Mouse (Mus musculus) lung, postnatal 4 days (tissue): ENCODE results near the gene Btbd2.

Experiments
- DNase-seq, 2 experiments: peaks; one replicate each; pipeline ENCODE4 v3.0.0; 2021

The Btbd2 gene

DNA sequence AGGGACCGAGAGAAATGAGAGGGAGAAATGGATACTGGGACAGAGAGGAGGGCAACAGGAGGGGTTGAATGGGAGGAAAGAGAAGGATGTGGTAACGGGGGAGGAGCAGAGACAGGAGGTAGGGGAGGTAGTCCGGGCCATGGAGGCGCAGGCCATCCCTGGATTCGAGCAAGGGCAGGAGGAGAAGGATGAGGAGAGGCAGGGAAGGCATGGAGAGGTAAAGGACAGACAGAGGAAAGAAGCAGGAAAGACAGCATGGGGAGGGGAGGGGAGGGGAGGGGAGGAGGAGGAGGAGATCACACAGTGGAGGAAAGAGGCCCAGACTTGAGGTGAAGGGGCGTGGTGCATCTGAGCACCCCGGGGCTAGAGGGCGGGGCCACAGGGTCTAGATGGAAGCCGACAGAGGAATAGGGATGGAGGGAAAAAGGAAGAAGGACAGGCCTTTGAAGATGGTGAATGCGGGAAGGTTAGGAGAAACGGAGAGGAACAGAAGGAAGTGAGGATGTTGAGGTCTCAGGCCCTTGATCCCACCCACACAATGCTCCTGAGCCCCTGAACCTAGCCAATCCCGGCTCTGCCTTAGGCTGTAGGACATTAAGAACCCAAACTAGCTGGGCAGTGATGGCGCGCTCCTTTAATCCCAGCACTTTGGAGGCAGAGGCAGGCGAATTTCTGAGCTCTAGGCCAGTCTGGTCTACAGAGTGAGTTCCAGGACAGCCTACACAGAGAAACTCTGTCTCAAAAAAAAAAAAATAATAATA is at the start of gene Btbd2:
TSS of gene Btbd2 (minus strand) at position 209 of the 761 bp plus-strand sequence.
- DNase-seq, result no peak

DNA sequence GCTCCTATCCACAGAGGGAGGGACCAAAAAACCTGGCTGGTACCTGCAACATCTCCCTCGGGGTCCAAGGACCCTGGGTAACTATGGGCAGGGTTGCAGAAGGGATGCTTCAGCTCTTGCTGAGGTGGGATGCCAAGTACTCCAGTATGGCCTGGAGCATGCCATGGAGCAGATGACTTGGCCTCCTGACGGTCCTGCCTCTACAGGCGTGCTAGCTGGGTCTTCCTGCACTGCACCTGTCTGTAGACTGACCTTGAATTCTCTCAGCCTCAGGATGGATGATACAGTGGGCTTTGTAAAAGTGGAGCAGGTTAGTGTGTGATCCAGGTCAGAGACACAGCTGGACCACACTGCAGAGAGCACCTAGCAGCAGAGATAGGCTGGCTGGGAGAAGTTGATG is 48.6 kb upstream of the Btbd2 start:
- no peak for DNase-seq

DNA sequence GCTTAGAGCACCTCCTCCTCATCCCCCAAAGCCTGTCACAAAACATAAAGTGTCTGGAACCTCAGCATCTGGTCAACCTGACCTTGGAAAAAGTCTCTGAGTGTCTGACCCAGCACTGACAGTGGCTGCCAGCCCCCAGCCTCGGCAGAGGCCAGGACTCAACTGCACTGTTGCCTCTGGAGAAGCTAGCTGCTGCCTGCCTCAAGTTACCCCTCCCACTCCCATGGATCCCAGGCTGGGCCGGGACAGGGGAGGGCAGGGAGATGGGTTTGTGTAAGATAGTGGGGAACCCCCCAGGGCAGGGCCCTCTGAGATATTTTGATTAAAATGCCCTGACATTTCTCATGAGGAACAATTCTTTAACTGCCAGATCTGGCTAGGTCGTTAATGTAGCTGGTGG is 48.2 kb upstream of the Btbd2 start:
- DNase-seq, result no peak

DNA sequence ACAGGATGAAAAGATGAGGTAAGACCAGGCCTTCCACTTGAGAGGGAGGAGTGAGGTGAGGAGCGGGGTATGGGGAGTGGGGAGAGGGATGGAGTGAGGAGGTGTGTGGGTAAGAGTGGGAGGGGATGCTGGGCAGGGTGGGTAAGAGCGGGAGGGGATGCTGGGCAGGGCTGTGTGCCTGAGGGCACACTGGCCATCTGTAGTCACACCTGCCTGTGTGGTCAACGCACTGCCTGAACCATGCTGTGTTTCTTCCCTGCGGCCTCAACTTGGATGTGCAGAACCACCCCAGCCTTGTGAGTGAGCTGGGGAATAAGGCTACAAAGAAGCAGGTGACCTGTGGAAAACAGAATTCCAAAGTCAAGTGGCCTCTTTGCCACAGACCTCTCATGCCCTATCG is 47.5 kb upstream of the Btbd2 start:
- DNase-seq, result no peak

DNA sequence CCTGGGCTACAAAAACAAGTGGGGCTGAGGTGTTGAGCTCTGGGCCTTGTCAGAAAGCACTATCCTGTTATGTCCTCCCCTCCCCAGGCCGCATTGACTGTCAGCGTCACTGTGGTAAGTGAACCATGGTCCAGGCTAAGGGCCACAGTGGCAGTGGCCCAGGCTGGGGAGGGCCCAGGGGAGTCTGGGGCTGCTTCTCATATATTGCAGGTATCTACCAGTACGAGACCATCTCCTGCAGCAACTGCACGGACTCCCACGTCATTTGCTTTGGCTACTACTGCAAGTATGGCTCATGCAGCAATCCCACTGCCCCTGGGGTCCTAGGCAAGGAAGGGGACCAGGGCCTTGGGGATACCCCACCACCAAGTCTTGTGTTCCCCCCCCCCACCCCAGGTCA is 46.8 kb upstream of the Btbd2 start:
- DNase-seq, result no peak

DNA sequence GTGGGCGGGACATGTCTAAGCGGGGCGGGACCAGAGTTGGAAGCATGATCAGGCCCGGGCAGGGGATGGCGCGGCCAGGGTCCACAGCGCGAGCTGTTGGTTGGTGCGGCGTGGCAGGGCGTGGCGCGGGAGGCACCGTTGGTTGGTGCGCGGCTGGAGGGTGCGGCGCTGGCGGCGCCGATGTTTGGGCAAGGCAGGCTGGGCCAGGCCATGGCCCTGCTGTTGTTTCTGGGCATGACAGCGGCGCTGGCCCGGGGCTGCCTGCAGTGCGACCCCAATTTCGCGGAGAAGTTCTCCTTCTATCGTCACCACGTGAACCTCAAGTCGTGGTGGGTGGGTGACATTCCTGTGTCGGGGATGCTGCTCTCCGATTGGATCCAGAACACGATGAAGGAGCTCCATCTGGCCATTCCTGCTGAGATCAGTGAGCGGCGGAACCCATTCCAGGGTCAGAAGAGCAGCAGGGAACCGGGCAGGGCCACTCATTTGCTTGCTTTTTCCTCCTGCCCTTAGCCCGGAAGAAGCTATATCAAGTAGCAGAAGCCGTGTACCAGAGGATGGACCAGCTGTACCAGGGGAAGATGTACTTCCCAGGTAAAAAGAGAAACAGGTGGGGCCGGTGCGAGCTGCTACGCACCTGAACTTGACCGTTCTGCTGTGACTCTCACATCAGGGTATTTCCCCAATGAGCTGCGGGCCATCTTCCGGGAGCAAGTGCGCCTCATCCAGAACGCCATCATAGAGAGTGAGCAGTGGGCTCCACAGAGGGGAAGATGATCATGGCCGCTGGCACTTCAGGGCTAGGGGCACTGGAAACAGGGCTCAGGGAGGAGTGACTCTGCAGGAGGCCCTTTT is 45.9 kb upstream of the Btbd2 start:
- peak; percentile 96 to 98 for DNase-seq

DNA sequence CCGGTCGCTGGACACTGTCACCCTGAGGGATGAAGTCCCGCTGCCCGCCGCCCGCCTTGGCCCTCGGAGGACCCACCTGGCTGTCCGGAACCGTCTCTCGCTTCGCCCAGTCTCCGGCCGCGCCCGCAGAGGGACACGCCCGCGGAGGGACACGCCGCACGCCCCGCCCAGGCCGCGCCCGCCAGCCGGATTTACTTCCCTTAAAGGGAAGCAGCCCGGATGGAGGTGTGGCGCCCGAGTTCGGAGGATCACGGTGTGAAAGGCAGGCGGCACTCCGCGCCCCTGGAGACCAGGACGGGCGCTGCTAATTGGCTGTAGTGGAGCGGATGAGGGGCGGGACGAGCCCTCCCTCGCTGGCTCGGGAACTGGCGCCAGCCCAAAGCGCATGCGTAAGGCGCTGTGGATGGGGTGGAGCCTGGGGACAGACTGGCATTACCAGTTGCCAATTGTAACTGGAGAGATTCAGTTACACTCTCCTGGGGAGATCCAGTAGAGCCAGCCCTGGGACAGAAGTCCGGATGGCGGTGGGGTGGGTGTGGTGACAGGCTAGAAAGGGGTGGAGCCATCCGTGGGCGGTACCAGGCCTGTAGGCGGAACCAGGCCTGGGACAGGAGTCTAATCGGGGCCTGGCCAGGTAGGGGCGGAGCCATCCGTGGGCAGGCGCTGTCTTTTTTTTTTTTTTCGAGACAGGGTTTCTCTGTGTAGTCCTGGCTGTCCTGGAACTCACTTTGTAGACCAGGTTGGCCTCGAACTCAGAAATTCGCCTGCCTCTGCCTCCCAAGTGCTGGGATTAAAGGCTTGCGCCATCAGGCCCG is 45.1 kb upstream of the Btbd2 start, which contains the start of the genes Mob3a and Izumo4:
TSS of gene Mob3a (minus strand) at position 257 of the 815 bp plus-strand sequence.
TSS of gene Izumo4 (plus strand) at position 464 of the 815 bp plus-strand sequence.
- peak; percentile 99 to 100 for DNase-seq

DNA sequence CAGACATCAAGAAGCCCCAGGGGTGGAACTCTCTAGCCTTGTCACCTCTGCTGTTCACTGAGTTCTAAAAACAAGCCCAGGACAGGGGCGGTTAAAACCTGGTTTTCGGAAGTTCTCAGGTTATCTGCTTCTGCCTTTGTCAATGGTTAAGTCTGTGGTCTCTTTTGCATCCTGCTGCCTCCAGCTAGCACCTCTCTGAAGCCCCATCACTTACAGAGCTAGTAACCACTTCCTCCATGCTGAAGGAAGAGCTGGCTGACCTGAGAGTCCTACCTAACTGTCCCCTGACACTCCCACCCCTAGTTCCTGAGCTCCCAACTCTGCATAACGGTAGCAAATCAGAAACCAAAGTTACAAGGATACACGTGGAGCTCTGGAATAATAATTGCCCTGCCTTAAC is 43.9 kb upstream of the Btbd2 start:
- DNase-seq, result no peak

DNA sequence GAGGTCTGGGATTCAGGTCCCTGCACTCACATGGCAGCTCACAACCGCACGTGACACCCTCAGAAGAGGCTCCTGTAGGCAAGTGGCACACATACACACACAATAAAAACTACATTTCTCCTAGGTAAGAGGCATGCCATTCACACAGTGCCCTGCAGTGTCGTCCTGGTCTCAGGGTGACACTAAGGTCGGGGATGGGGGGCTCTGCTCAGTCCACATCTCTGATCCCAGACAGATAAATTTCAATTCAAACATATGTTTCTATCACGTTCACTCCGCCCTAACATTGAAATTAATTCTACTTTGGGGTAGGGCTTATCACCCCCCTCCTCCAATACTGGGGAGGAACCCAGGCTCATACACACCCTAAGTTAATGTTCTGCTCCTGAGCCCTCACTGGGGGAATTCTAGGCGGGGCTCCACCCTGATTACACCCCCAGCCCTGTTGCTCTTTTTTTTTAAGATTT is 43.2 kb upstream of the Btbd2 start:
- no peak for DNase-seq

DNA sequence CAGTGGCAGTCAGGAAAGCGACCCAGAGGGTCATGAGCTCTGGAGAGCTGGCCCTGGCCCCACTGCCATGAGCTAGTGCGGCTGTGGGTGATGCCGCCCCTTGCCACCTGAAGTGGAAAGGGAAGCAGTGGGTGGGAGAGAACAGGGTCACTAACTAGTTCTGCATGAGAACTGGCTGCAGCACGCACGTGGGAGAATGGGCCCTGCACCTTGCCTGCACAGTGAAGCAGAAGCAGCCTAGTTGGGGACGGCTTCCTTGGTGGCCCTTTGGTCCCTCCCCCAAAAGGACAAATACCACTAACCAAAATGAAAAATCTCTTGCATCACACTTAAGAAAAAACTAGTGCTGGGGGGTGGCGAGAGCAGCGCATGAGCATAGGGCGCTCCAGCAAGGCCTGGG is 41.7 kb upstream of the Btbd2 start:
- no peak for DNase-seq

DNA sequence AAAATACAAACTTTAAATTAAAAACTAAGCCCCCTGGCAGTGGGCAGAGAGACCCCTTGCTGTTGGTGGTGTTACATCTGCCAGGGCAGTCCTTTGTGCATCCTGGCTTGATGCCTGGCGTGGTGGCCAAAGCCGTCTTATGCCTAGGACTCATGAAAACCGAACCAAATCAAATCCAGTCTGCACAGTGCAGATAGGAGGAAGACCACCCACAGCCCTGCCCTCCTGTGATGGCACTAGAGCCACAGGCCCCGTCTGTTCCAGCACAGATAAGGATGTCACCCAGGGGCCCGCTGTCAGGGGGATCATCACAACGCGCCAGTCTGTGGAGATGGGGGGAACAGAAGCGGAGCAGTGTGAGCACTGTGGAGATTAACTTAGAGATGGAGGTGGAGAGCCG is 40.9 kb upstream of the Btbd2 start:
- DNase-seq, result no peak

DNA sequence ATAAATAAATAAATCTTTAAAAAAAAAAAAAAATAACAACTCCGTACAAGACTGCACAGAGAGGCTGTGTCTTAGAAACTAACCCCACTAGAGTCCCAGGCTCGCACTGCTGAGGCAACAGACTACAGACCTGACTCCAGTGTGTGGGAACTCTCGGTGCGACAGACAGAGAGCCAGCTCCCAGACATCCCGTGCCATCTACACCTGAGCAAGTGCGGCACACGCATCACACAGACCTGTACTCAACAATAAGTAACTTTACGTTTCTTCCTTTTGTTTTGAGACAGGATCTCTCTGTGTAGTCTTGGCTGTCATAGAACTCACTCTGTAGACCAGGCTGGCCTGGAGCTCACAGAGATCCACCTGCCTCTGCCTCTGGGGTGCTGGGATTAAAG is 40.5 kb upstream of the Btbd2 start:
- no peak for DNase-seq

DNA sequence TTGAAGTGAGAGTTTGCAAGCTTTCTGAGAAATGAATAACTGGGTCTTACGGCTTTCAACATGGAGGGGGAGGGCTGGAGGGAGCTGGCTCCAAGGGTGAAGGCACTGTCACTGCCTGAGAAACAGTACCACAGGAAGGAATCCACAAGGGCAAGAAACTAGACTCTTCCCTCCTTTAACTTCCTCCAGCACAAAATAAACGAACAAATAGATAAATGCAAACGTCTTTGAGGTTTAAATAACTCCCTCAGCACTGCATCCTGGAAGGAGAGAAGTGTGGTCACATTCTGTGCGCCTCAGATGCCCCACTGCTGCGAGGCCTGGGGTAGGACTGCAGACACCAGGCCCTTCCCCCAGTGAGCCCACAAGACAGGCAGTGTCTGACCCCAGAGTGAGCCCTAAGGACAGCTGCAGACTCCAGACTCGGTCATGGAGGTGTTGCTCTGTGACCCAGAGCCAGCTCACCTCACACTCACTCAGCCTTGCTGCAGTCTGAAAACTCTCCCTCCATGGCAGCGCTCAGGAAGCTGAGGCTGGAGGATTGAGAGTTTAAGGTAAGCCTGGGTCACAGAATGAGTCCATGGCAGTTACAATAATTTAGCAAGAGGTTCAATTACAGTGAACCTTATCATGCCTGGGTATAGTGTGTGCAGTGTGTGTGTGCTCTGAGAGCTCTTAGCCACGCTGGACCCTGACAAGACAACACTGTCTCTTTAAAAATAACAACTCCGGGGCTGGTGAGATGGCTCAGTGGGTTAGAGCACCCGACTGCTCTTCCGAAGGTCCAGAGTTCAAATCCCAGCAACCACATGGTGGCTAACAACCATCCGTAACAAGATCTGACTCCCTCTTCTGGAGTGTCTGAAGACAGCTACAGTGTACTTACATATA is 39.9 kb upstream of the Btbd2 start:
- DNase-seq, result no peak

DNA sequence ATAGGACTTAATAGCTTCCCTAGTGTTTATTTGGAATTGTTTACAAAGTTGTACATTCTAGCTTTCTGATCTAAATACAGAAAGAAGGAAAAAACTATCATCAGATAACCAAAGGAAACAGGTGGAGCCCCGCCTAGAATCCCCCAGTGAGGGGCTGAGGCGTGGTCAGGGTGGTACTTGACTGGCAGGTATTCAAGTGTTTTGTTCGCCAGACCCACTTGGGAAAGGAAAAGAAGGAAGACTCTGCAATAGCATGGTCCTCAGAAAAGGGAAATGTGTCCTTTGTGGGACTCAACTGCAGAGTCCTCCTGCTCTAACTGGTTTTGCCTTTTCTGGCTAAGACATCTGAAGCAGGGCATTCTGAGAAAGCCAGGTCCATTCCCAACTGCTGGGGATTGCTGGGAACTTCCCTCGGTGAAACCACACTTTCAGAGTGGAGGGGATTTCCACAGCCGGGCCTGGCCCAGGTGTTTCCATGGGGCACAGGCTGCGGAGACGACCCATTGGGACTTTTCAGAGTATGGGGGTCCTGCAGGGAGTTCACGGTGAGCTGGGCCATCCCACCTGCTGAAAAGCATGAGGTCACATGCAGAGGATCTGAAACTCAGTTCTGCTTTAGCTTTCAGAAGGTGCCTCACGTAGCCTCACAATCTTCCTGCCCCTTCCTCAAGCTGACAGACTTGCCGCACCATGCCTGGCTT is 39.1 kb upstream of the Btbd2 start:
- peak; percentile 46 to 58 for DNase-seq

DNA sequence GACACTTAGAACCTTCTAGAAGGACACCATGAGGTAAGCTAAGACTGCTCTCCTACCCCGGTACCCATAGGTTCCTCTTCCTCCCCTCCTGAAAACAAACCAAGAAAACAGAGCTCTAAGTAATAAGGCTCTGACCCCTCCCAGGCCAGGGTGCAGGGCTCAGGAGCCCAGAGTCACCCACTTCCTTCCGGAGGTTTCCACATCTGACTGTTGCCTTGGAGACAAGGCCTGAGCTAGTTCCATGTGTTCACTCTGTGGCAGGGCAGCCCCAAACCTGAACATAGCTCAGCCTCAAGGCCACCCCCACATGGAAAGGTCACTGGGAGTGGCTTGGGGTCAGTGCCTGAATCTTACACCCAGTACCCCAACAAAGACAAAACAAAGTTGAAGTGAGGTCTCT is 38.3 kb upstream of the Btbd2 start:
- peak; percentile 82 to 87 for DNase-seq

DNA sequence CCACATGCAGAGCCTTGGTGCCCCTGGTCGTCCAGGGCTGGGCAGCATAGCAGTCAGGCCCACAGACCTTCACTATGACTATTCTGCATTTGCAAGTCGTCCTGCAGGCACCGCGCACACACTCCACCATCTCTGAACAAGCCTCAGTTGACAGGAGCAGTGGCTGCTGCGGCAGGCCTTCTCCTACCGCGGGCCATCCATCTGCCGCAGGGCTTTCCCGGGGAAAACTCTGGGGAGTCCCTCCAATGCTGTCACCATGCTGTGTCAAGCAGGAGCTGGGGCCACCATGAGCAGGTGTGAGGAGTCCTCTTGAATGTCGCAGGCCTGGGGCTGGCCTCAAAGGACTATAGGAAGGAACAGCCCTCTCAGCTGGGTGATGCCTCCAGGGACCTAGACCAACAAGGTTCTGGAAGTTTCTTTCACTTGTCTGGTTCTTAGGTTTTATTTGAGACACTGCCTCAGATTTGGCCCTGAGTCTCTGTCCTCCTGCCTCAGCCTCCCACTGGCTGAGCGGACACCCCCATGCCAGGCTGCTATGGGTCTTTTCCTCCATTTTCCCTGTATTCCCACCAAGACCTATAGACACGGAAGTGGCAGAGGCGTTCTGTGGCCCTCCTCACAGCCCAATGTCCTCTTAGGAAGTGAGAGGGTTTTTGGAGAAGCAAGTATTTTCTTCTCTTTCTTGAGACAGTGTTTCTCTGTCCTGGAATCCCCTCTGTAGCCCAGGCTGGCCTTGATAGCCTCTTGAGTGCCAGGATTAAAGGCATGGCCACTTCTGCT is 37.5 kb upstream of the Btbd2 start:
- DNase-seq, result no peak

DNA sequence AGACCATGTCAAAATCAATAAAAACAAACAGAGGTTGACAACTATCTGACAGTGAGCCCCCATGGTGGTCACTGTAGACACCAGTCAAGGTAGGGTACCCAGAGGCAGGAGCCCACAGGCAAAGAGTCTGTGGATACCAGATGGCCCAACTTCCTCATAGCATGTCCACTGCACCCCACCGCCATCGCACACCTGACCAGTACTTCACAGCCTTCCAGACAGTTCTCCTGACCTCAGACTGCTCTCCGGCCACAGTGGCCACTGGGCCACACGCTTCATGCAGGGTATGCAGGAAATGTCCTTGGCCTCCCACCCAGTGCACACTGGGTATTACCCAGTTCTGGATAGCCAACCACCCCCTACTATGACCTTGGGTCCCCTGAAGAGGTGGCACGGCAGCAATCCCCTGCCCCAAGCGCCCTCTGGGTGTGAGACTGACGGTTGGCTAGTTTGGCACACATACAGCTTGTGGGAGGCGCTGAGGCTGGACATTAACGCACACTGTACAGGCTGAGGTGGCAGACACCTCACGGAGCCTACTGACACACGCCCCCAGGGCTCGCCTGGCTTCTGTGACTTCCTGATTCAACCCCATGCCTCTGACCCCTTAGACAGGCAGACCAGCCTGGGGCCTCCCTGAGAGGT is 36.7 kb upstream of the Btbd2 start:
- DNase-seq, result no peak

DNA sequence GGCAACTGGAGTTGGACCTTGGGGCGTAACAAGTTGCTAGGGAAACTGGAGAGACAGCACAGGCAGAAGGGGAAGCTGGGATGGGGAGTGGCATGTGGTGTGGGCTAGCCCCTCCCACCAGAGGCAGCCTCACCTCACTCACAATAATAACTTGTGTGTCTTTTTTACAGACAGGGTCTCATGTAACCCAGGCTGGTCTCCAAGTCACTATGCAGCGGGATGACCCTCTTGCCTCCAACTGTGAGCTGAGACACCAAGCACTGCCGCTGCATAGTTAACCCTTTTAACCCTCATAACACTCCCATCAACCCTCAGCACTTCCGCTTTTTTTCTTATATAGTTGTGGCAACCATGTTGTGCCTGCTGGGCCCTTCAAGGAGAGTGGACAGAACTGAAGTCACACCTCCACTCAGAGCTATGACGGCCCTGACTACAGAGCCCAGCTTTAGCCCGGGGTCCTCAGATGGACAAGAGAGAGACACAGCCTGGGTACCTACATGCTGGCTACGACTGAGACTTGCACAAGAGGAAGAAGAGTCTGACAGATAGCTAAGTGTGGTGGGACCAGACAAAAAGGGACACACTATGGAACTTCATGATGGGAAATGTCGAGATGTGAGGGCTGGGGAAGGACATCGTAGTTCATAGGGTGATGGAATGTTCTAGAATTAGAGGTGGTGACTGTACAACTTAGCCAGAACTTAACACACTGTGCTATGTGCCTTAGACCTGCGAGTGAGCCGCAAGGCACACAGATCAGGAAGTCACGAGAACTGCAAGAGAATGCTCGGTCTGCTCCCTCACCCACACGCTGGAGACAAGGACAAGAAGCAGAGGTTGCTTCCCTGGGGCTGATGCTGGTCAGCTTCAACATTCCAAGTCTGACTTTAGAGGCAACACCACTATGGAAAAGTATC is 35.6 kb upstream of the Btbd2 start:
- peak; percentile 60 to 65 for DNase-seq

DNA sequence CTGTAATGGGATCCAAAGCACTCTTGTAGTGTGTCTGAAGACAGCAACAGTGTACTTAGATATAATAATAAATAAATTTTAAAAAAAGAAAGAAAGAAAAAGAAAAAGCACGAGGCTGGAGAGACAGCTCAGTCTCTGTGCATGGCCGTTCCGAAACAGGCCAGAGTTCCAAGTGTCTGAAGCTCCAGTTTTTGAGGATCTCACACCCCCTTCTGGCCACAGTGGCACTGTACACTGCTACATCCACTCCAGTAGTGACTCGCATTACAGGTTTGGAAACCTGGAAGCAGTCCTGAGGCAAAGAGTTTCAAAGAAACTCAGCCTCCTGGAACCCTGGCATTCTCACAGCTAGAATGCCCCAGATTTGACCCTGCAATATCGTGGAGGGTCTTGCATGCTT is 31.0 kb upstream of the Btbd2 start:
- peak; percentile 79 to 86 for DNase-seq
